13 mouse cellular contexts compared by ENCODE assay signal in the genomic region with DNA sequence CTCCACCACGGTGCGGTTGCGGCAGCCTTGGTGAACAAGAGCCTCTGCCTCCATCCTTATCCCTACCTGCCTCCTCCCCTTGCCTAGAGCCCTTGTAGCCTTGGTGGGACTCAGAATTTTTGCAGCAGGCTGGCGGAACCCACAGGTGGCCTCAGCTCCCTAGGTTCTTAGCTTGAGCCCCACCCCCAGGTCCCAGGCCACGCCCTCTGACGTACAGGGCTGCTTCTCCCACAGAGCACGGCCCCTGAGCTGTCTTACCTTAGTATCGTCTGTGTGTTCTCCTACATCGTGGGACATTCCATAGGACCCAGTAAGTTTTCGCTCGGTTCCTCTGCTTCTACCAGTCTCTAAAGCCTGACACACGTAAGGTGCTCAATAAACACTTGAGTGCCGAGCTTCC. TPM values are rescaled to one million over a fixed set of nuclear protein-coding genes. Genes with fewer than 3 reads are reported as not detected.
A peak's percentile ranks its signal among the peaks of the same experiment; 100 is the strongest.
DNase-seq lines count a peak whose midpoint lies in the region; ATAC-seq and TF ChIP-seq lines count a peak whose summit lies in the region.
"Had no signal": no experiment of that assay in that cellular context is flagged by ENCODE, and none has a peak within 500 bp of the region (broad histone marks: within the 10 kb centered on the region; RNA-seq: fewer than 3 reads in every experiment).

No protein-coding gene starts in this region.

- H3K9ac ChIP-seq in heart, embryonic 15.5 days, result no peak overlapping the region
- no peak overlapping the region for H3K9ac ChIP-seq in heart, adult 2 months (ENCODE audit: low read depth, low read length)
- H3K9ac ChIP-seq in limb, embryonic 11.5 days (ENCODE audit: low read length), result no peak overlapping the region
- H3K9ac ChIP-seq: neural tube, embryonic 12.5 days had no signal

- DNase-seq in heart, adult 2 months, result no peak
- peak; percentile 81 for DNase-seq in R1 (ENCODE audit: low read depth, low spot score)
- DNase-seq in limb, embryonic 11.5 days (ENCODE audit: low spot score), result peak; percentile 36
- peak; percentile 16 for DNase-seq in lung, postnatal 14 days
- DNase-seq in cerebellum, adult 8-10 months, result no peak
- DNase-seq in B cell, adult 2 months, result no peak
- DNase-seq in layer of hippocampus, postnatal 10 days (ENCODE audit: low spot score in 2 of 2), result no peak

- 0 out of 2 replicates have a peak overlapping the region, but pooled peaks have one; percentile 1 for H3K4me2 ChIP-seq in heart, embryonic 15.5 days
- 0 out of 2 replicates have a peak overlapping the region, but pooled peaks have one; percentile 18 for H3K4me2 ChIP-seq in limb, embryonic 11.5 days (ENCODE audit: low read depth, severe bottlenecking)
- H3K4me2 ChIP-seq: neural tube, embryonic 12.5 days had no signal

- H3K27ac ChIP-seq in heart, embryonic 15.5 days, result no peak overlapping the region
- no peak overlapping the region for H3K27ac ChIP-seq in heart, adult 2 months
- H3K27ac ChIP-seq in limb, embryonic 11.5 days (replicated peaks; ENCODE audit: low read depth, low read length), result no peak overlapping the region
- H3K27ac ChIP-seq: neural tube, embryonic 12.5 days had no signal

- 0 out of 2 replicates have a peak, but pooled peaks cover 5% of the 10 kb centered on the region for H3K9me3 ChIP-seq in heart, embryonic 15.5 days (replicated peaks)
- no peaks in the 10 kb centered on the region for H3K9me3 ChIP-seq in limb, embryonic 11.5 days (ENCODE audit: control insufficient read depth, low read length)

- intact Hi-C loops in heart, adult 2 months (cut with DNase I), result no loop called here

- TF ChIP-seq EP300 in heart, adult 2 months (IDR thresholded peaks at IDR 0.05; ENCODE audit: insufficient read depth, low read depth, low read length), result no peak

- no peak for TF ChIP-seq CTCF in heart, adult 2 months (IDR thresholded peaks at IDR 0.05)

- H3K36me3 ChIP-seq in heart, embryonic 15.5 days, result no peaks in the 10 kb centered on the region
- no peaks in the 10 kb centered on the region for H3K36me3 ChIP-seq in heart, adult 2 months (ENCODE audit: control insufficient read depth, insufficient read depth, low read length)
- H3K36me3 ChIP-seq in limb, embryonic 11.5 days (ENCODE audit: control insufficient read depth, insufficient read depth, low read length), result no peaks in the 10 kb centered on the region
- H3K36me3 ChIP-seq: neural tube, embryonic 12.5 days had no signal

- H3K4me3 ChIP-seq in heart, embryonic 15.5 days, result no peak overlapping the region
- no peak overlapping the region for H3K4me3 ChIP-seq in heart, adult 2 months
- no peak overlapping the region for H3K4me3 ChIP-seq in limb, embryonic 11.5 days (ENCODE audit: low read depth, low read length)
- H3K4me3 ChIP-seq: megakaryocyte, embryonic 14.5 days; neural tube, embryonic 12.5 days had no signal

- no peaks in the 10 kb centered on the region for H3K4me1 ChIP-seq in heart, embryonic 15.5 days (replicated peaks)
- H3K4me1 ChIP-seq in heart, adult 2 months (ENCODE audit: control insufficient read depth, insufficient read depth, low read length), result no peaks in the 10 kb centered on the region
- H3K4me1 ChIP-seq in limb, embryonic 11.5 days (ENCODE audit: control insufficient read depth, insufficient read depth, low read length), result no peaks in the 10 kb centered on the region
- H3K4me1 ChIP-seq: megakaryocyte, embryonic 14.5 days; neural tube, embryonic 12.5 days had no signal

- 34% methylated on average over 13 of the region's 13 CpGs for WGBS in heart, embryonic 15.5 days
- WGBS in heart, adult 2 months, result 41% methylated on average over 13 of the region's 13 CpGs
- WGBS in limb, embryonic 11.5 days, result 34% methylated on average over 13 of the region's 13 CpGs

- no peaks in the 10 kb centered on the region for H3K79me2 ChIP-seq in heart, adult 2 months (replicated peaks; ENCODE audit: control insufficient read depth, insufficient read depth, low read length)

- H3K27me3 ChIP-seq in heart, embryonic 15.5 days, result no peaks in the 10 kb centered on the region
- no peaks in the 10 kb centered on the region for H3K27me3 ChIP-seq in heart, adult 2 months (ENCODE audit: control insufficient read depth, insufficient read depth, low read length)
- no peaks in the 10 kb centered on the region for H3K27me3 ChIP-seq in limb, embryonic 11.5 days (ENCODE audit: control insufficient read depth, insufficient read depth, low read length)
- H3K27me3 ChIP-seq: neural tube, embryonic 12.5 days had no signal

- ATAC-seq in heart, embryonic 15.5 days (replicated peaks; ENCODE audit: insufficient number of reproducible peaks, insufficient read depth, low FRiP score, low read depth), result no peak
- no peak for ATAC-seq in limb, embryonic 11.5 days (ENCODE audit: insufficient number of reproducible peaks, low FRiP score, low TSS enrichment, low read depth)
- ATAC-seq: forebrain, embryonic 16.5 days had no signal

- no peak for TF ChIP-seq POLR2A in heart, adult 2 months (IDR thresholded peaks at IDR 0.05; ENCODE audit: insufficient read depth, low read depth, low read length)

RNA-seq across cellular contexts. Expression of a gene that starts 16.1 kb away (rescaled TPM):
- polyA plus RNA-seq in heart, embryonic 15.5 days (2015; fragmentation: Nextera tagmentation; extraction: Ambion mirVana), result not detected in 2 replicates
- total RNA-seq in heart, adult 2 months (2021), result not detected
- not detected in 2 replicates for polyA plus RNA-seq in heart, adult 2 months (2012; rRNA removed)
- not detected in 2 replicates for polyA plus RNA-seq in limb, embryonic 11.5 days (2014; fragmentation: Nextera tagmentation; extraction: Ambion mirVana)
- not detected for total RNA-seq in layer of hippocampus, postnatal 10 days (2021)
- total RNA-seq: common myeloid progenitor, adult 5-6 weeks; heart, adult 8-10 months had no signal
- polyA plus RNA-seq: forebrain, embryonic 16.5 days; neural tube, embryonic 12.5 days had no signal

RNA-seq across cellular contexts. Expression of a gene that starts 36.3 kb away (rescaled TPM):
- not detected in 2 replicates for polyA plus RNA-seq in heart, embryonic 15.5 days (2015; fragmentation: Nextera tagmentation; extraction: Ambion mirVana)
- not detected for total RNA-seq in heart, adult 2 months (2021)
- not detected in 2 replicates for polyA plus RNA-seq in heart, adult 2 months (2012; rRNA removed)
- 0.09 and 0.34 TPM in 2 replicates for polyA plus RNA-seq in limb, embryonic 11.5 days (2014; fragmentation: Nextera tagmentation; extraction: Ambion mirVana)
- not detected for total RNA-seq in layer of hippocampus, postnatal 10 days (2021)
- total RNA-seq: common myeloid progenitor, adult 5-6 weeks had no signal
- polyA plus RNA-seq: forebrain, embryonic 16.5 days; neural tube, embryonic 12.5 days had no signal

RNA-seq across cellular contexts. Expression of a gene that starts 45.8 kb away (rescaled TPM):
- polyA plus RNA-seq in heart, embryonic 15.5 days (2015; fragmentation: Nextera tagmentation; extraction: Ambion mirVana), result 0.74 and 0.93 TPM in 2 replicates
- under 1 TPM in 1 of 2 experiments, not detected in 1; 0.09 TPM for total RNA-seq in heart, adult 2 months (2021)
- polyA plus RNA-seq in heart, adult 2 months (2012; rRNA removed), result 1.4 and 1.8 TPM in 2 replicates
- polyA plus RNA-seq in limb, embryonic 11.5 days (2014; fragmentation: Nextera tagmentation; extraction: Ambion mirVana), result 1.1 and 1.8 TPM in 2 replicates
- 1 to 10 TPM; 3.9 to 5.3 TPM for total RNA-seq in layer of hippocampus, postnatal 10 days (2021)
- total RNA-seq: common myeloid progenitor, adult 5-6 weeks had no signal

Comparison
In these comparisons a context has a peak if more than half of its experiments do, and no peak if none do; other contexts are left out.
1. DNase-seq: peak in R1 (single experiment), limb, embryonic 11.5 days (single experiment) and lung, postnatal 14 days (single experiment); none in heart, adult 2 months (0 of 2), cerebellum, adult 8-10 months (single experiment), B cell, adult 2 months (0 of 2) and layer of hippocampus, postnatal 10 days (0 of 2).